Mouse (Mus musculus) kidney, postnatal 14 days (tissue): Measurements from ENCODE around the gene Tnnt1.
A peak's percentile ranks its signal among the peaks of the same experiment; 100 is the strongest.

Experiments
- DNase-seq: peaks from one replicate; pipeline ENCODE4 v3.0.0; 2022; ENCODE audit warnings: mixed read lengths

Gene Tnnt1

GRCm38 (mm10) chr7:4496468-4496867, 19.7 kb downstream of the Tnnt1 start:
- DNase-seq, result no peak

- DNase-seq, result no peak
Observed at GRCm38 (mm10) chr7:4493991-4494390, 22.2 kb downstream of the Tnnt1 start.

- DNase-seq, result no peak
Observed at GRCm38 (mm10) chr7:4492284-4493224, 23.6 kb downstream of the Tnnt1 start.

- peak; percentile 55 for DNase-seq
Observed at GRCm38 (mm10) chr7:4491308-4491707, 24.9 kb downstream of the Tnnt1 start.

GRCm38 (mm10) chr7:4482281-4482680, 33.9 kb downstream of the Tnnt1 start:
- DNase-seq, result no peak

- peak; percentile 57 for DNase-seq
Observed at GRCm38 (mm10) chr7:4479674-4480073, 36.5 kb downstream of the Tnnt1 start.

- no peak for DNase-seq
Observed at GRCm38 (mm10) chr7:4478796-4479291, 37.3 kb downstream of the Tnnt1 start.

- DNase-seq, result peak; percentile 90
Observed at GRCm38 (mm10) chr7:4478021-4478795, 38.0 kb downstream of the Tnnt1 start.

GRCm38 (mm10) chr7:4473940-4474339, 42.2 kb downstream of the Tnnt1 start:
- no peak for DNase-seq

GRCm38 (mm10) chr7:4471179-4471555, 45.0 kb downstream of the Tnnt1 start:
- peak; percentile 90 for DNase-seq

GRCm38 (mm10) chr7:4470275-4471178, 45.7 kb downstream of the Tnnt1 start:
- peak; percentile 83 for DNase-seq

- no peak for DNase-seq
Observed at GRCm38 (mm10) chr7:4467801-4468200, 48.4 kb downstream of the Tnnt1 start.

- peak; percentile 78 for DNase-seq
Observed at GRCm38 (mm10) chr7:4464194-4464824, 51.9 kb downstream of the Tnnt1 start.

GRCm38 (mm10) chr7:4460576-4461434, 55.4 kb downstream of the Tnnt1 start, which contains the start of gene Eps8l1:
TSS of gene Eps8l1 (plus strand) at chr7:4460674.
- DNase-seq, result no peak
